Mouse (Mus musculus) bone marrow macrophage, adult 2 months (primary cell): ENCODE measurements around the gene Fdxr. TPM values are rescaled to one million over a fixed set of nuclear protein-coding genes. Genes with fewer than 3 reads are reported as not detected.

ENCODE experiments used
- H3K27ac ChIP-seq: 2 replicates; pipeline ENCODE4 v1.5.1; 2012; ENCODE audit warnings: low read depth, low read length; ENCODE audit not compliant: insufficient read depth
- H3K4me1 ChIP-seq: 2 replicates; pipeline ENCODE4 v1.6.1; 2012; ENCODE audit warnings: low read length; ENCODE audit not compliant: control insufficient read depth, insufficient read depth
- H3K4me3 ChIP-seq: 2 replicates; pipeline ENCODE4 v1.5.1; 2012; ENCODE audit warnings: mild to moderate bottlenecking, low read length, moderate library complexity; ENCODE audit not compliant: insufficient read depth
- CTCF ChIP-seq: IDR thresholded peaks from 2 replicates; pipeline ENCODE4 v1.5.1; 2012; ENCODE audit warnings: low read depth, mild to moderate bottlenecking, low read length, moderate library complexity
- POLR2A ChIP-seq: IDR thresholded peaks from 2 replicates; pipeline ENCODE4 v1.6.1; 2012; ENCODE audit warnings: mild to moderate bottlenecking, low read depth, low read length, borderline replicate concordance
- polyA plus RNA-seq: library from polyadenylated mRNA; stranded (reverse); fragments of >200 nt; gene quantifications from 2 replicates; pipeline ENCODE4 v1.2.4, GENCODE M21; 2012; ENCODE audit not compliant: missing spikeins, insufficient read depth, insufficient read length

The Fdxr gene
- polyA plus RNA-seq, 1 experiment: 7.8 TPM

DNA sequence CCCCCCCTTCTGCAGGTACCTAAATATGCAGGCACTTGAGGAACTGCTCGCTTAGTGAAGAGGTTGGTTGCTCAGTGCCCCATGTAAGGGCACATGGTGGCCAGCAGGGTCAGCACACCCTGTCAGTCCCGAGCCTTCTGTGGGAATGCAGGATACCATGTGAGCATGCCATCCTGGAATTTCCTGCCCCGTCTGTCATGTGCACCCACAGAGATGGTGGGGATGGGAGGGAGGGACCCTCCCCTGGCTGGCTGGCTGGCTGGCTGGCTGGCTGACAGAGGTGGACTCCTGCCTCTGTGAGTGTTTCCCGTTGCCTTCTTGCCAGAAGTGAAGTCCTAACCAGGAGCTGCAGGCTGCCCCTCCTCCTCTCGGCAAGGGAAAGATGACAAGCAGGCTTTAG lies 54.3 kb downstream of the Fdxr start:
- no peak overlapping the region for H3K4me3 ChIP-seq
- no peak for TF ChIP-seq CTCF
- 0 out of 2 replicates have a peak, but pooled peaks cover 2% of the 10 kb centered on the region for H3K4me1 ChIP-seq
- no peak overlapping the region for H3K27ac ChIP-seq

DNA sequence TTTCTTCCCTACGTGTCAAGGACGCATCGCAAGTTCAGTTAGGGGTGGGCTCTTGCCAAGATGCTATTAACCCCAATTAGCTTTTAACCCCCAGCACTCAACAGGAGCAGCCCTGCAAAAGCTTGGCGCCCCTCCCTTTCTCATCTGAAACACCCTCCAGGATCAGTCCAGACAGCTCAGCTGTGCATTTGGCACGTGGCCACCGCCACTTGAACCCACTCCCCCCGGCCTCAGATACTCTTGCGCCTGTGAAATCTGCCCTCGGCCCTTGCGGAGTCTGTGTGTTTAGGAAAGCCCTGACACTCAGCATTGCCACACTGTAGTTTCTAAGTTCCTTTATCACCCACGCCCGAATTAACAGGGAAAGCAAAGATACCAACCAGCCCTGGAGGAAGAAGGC lies 54.8 kb downstream of the Fdxr start:
- H3K27ac ChIP-seq: no peak overlapping the region
- TF ChIP-seq CTCF: no peak
- no peak for TF ChIP-seq POLR2A
- H3K4me1 ChIP-seq: 0 out of 2 replicates have a peak, but pooled peaks cover 2% of the 10 kb centered on the region
- H3K4me3 ChIP-seq: no peak overlapping the region

DNA sequence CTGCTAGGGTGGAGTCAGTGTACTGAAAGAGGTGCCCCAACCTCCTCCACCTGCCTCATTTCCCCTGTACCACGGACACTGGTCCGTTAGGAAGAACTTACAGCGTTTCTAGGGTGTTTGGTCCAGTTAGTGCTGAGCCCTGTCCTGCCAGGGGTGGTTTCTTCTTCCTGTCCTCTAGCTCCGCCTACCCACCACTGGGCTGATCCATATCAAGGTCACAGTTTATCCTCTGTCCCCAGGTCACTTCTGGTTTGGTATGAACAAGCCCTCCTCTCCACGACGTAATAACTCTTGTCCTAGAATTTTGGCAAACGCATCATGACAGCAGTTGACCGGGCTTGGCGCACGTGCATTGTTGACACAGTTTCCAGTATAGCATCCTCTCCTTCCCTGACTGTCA lies 57.2 kb downstream of the Fdxr start:
- H3K4me3 ChIP-seq: no peak overlapping the region
- TF ChIP-seq CTCF: no peak
- TF ChIP-seq POLR2A: no peak
- H3K4me1 ChIP-seq: 0 out of 2 replicates have a peak, but pooled peaks cover 2% of the 10 kb centered on the region
- H3K27ac ChIP-seq: no peak overlapping the region

DNA sequence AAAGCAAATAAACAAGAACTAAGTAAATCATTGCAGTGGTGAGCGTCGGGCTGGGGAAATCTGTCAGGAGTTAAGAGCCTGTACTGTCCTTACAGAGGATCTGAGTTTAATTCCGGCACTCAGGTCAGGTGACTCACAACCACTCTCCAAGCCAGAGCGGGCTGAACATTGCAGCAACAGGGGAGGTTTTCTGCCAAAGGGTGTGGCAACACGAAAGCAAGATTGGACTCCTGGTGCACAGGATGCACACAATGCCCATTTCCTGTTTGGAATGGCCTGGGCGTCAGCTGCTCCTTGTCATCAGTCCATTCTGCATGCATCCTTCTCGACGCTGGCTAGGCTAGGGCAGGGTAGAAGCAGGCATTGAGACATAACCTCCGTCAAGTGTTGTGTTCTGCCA lies 57.6 kb downstream of the Fdxr start:
- Histone ChIP-seq H3K4me1 (0 out of 2 replicates have a peak, but pooled peaks cover 2% of the 10 kb centered on the region), H3K4me3 (no peak overlapping the region), H3K27ac (no peak overlapping the region)
- no peak for TF ChIP-seq POLR2A
- no peak for TF ChIP-seq CTCF

Other genes starting within 250 kb of the Fdxr start
- 16.3 and 17.2 TPM in 2 replicates for gene Cd300ld5, start 239.3 kb downstream of the Fdxr start, polyA plus RNA-seq
- 542 and 670 TPM in 2 replicates for gene Cd300ld3, start 228.6 kb downstream of the Fdxr start, polyA plus RNA-seq
- gene Cd300e, start 214.9 kb downstream of the Fdxr start, polyA plus RNA-seq: 10.0 and 11.1 TPM in 2 replicates
- not detected in 2 replicates for gene Rab37, start 185.6 kb downstream of the Fdxr start, polyA plus RNA-seq
- 1.9 and 2.9 TPM in 2 replicates for gene Cd300lf, start 143.1 kb downstream of the Fdxr start, polyA plus RNA-seq
- gene Slc9a3r1, start 113.7 kb downstream of the Fdxr start, polyA plus RNA-seq: 76.2 and 78.8 TPM in 2 replicates
- 40.2 and 42.7 TPM in 2 replicates for gene Tmem104, start 89.6 kb downstream of the Fdxr start, polyA plus RNA-seq
- 23.5 and 24.0 TPM in 2 replicates for gene Nat9, start 89.2 kb downstream of the Fdxr start, polyA plus RNA-seq
- gene Grin2c, start 9.8 kb downstream of the Fdxr start, polyA plus RNA-seq: not detected in 2 replicates
- gene Fads6, start 20.6 kb upstream of the Fdxr start, polyA plus RNA-seq: 1.5 and 1.9 TPM in 2 replicates
- not detected in 2 replicates for gene Otop2, start 30.1 kb upstream of the Fdxr start, polyA plus RNA-seq
- gene Ush1g, start 45.0 kb upstream of the Fdxr start, polyA plus RNA-seq: not detected in 2 replicates
- not detected in 2 replicates for gene Otop3, start 57.7 kb upstream of the Fdxr start, polyA plus RNA-seq
- gene Hid1, start 90.7 kb upstream of the Fdxr start, polyA plus RNA-seq: 0.78 TPM in 1 of 2 replicates, not detected in the other
- gene Cdr2l, start 104.9 kb upstream of the Fdxr start, polyA plus RNA-seq: 0.15 and 0.64 TPM in 2 replicates
- gene Mrpl58, start 126.7 kb upstream of the Fdxr start, polyA plus RNA-seq: 38.2 and 49.0 TPM in 2 replicates
- 393 and 435 TPM in 2 replicates for gene Atp5h, start 142.9 kb upstream of the Fdxr start, polyA plus RNA-seq
- 27.0 and 28.0 TPM in 2 replicates for gene Kctd2, start 143.1 kb upstream of the Fdxr start, polyA plus RNA-seq
- gene Trim80, start 163.5 kb upstream of the Fdxr start, polyA plus RNA-seq: not detected in 2 replicates
- not detected in 2 replicates for gene Slc16a5, start 185.4 kb upstream of the Fdxr start, polyA plus RNA-seq
- 31.1 and 35.2 TPM in 2 replicates for gene Armc7, start 198.6 kb upstream of the Fdxr start, polyA plus RNA-seq
- gene Nt5c, start 214.8 kb upstream of the Fdxr start, polyA plus RNA-seq: 66.3 and 79.3 TPM in 2 replicates
- gene Jpt1, start 237.3 kb upstream of the Fdxr start, polyA plus RNA-seq: 166 and 168 TPM in 2 replicates